Mouse (Mus musculus): ENCODE results near the gene Celf1.
"Not testable (repeated sequence)": the region's sequence is repeated elsewhere in the genome, so short reads cannot be mapped to it uniquely, and the experiment has no call there.

The Celf1 gene

DNA sequence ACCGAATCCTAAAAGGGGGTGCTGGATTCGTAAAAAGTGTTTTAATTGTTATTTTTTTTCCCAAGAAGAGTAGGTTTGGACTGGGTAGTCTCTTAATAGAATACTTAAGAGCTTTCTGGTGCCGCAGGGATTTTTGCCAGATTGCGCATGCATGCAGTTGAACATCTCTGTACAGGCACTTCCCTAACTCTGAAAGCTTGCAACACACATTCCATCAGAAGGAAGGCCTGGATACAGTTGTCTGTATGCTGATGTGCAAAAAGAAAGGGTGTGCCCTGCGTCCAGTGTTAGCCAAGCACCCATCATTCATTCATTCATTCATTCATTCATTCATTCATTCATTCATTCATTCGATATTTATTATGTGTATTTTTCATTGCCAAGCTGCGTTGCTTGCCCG is 432 bp upstream of the Celf1 start:
- no peak for DNase-seq (ENCODE audit: low spot score)

DNA sequence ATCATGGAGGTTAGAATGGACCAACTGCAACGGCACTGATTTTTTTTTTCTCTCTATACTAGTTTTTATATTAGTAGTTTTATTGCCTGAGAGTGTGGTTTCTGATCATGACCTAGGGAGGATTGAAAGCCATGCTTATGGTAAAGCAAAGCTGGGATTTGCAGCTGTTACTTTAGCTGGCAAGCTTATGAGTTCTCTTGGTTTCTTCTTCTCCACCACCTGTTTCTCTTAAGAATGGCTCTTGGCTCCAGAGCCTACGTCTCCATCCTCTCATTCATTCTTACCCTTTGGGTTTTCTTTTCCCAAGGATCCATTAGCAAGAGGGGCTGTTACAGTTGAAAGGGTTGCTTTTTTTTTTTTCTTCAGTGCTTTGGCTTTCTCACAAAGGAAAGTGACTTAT is 1.6 kb downstream of the Celf1 start:
- no peak for DNase-seq (ENCODE audit: low spot score)

DNA sequence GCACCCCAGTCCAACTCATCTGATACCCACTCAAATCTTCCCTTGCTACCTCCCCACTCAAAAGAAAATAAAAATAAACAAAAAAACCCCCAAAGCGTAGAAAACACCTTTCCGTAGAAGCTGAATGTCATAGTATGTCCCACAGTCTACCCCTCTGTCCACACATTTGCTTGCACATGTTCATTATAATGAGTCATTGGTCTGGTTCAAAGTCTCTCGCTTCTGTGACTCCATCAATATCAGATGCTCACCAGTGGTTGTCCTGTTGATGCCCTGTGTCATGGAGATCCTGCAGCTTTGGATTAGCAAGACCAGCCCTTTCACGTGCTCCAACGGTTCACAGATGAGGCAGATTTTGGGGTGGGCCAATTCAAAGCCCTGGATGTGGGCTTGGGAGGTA is 10.0 kb downstream of the Celf1 start:
- no peak for DNase-seq (ENCODE audit: low spot score)

GRCm38 (mm10) chr2:90950582-90951194 is 10.5 kb downstream of the Celf1 start:
- no peak for DNase-seq (ENCODE audit: low spot score)

DNA sequence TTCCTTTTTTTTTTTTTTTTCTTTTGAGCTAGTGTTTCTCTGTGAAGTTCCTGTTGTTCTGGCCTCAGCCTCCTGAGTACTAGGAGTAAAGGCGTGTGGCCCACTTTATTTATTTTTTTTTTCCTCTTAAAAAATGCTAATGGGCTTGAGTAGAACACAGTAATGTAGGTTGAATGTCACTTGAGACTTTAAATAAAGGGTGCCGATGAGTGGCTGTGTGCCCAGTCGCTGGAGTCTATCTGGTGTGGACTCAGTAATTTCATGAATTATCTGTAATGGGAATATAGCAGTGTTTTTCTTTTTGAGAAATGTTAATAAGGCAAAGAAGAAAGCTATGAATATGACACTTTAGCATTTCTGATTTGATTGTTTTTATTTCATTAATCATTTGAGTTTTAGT is 13.3 kb downstream of the Celf1 start:
- DNase-seq (ENCODE audit: low spot score) = no peak

DNA sequence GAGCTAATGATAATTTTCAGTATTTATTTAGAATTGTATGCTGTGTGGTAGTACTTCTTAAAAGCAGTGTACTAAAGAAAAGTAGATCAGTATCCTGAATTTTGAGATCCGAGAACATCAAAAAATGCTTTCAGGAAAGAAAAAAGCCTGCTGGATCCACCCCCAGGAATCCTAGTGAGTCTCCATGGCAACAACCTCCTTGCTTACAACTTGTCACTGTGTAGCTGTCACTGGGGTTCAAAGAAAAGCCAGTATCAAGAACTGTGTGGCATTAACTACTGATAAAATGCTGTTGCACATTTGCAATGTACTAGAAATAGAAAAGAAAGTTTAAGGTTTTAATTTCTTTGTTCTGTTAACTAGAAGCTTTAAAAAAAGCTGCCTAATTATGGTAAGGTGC is 15.9 kb downstream of the Celf1 start:
- no peak for DNase-seq (ENCODE audit: low spot score)

DNA sequence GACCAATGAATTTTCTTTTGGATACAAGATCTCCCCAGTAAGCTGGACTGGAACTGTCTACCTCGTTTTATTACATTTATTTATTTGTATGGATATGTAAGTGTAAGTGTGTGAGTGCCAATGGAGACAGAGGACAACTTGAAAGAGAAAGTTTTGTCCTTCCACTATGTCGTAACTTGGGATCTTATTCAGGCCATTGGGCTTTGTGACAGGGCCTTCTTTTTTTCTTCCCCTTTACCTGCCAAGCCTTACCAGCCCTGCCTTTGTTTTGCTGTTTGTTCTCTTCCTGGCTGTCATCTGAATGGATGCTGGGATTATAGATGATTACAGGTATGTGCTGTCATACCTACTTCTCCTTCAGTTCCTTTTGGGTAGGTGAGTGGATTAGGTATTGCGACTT is 18.7 kb downstream of the Celf1 start:
- no peak for DNase-seq (ENCODE audit: low spot score)

GRCm38 (mm10) chr2:90960012-90960411 is 19.8 kb downstream of the Celf1 start:
- no peak for DNase-seq (ENCODE audit: low spot score)

DNA sequence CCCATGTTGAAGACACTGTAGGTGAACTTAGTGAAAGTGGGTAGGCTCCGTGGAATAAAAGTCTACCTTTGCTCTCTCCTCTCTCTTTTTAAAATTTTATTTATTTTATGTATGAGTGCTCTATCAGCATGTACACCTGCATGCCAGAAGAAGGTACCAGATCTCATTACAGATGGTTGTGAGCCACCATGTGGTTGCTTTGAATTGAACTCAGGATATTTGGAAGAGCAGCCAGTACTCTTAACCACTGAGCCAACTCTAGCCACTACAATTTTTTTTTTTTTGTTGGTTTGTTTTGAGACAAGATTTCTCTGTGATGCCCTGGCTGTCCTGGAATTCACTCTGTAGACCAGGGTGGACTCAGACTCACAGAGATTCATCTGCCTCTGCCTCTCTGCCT is 23.1 kb downstream of the Celf1 start:
- DNase-seq (ENCODE audit: low spot score) = no peak

GRCm38 (mm10) chr2:90964811-90965465 is 24.8 kb downstream of the Celf1 start:
- DNase-seq (ENCODE audit: low spot score) = no peak

GRCm38 (mm10) chr2:90965466-90966080 is 25.4 kb downstream of the Celf1 start:
- DNase-seq (ENCODE audit: low spot score) = no peak

DNA sequence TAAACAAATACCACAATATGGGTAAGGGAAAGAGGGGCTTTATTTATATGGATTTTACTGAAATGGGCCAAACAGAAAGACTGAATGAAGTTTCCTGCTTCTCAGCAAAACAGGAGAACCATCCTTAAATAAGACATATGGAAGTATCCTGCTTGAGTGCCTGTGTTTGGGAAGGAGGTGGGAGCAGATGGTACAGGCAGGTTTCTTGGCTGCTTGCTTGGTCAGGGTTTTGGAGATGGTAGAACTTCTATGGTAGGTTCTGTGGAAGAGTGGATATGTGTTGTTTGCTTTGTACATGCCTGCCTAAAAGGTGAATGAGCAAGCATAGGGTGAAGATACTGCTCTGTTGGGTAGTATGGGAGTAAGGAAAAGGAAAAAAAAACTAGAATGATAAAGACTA is 30.4 kb downstream of the Celf1 start:
- no peak for DNase-seq (ENCODE audit: low spot score)

DNA sequence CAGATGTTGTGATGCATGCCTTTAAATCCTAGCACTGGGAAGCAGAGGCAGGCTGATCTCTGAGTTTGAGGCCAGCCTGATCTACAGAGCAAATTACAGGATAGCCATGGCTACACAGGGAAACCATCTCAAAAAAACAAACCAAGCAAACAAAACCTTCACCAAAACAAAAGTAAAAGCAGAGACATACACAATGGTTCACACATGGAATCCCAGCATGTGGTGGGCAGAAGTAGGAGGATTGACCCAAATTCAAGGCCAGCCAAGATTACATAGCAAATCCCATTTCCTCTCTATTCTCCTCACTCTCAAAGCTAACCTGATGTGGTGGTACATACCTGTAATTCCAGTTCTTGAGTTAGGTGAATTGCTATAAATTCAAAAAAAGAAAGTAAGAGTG is 33.9 kb downstream of the Celf1 start:
- DNase-seq (ENCODE audit: low spot score) = no peak

DNA sequence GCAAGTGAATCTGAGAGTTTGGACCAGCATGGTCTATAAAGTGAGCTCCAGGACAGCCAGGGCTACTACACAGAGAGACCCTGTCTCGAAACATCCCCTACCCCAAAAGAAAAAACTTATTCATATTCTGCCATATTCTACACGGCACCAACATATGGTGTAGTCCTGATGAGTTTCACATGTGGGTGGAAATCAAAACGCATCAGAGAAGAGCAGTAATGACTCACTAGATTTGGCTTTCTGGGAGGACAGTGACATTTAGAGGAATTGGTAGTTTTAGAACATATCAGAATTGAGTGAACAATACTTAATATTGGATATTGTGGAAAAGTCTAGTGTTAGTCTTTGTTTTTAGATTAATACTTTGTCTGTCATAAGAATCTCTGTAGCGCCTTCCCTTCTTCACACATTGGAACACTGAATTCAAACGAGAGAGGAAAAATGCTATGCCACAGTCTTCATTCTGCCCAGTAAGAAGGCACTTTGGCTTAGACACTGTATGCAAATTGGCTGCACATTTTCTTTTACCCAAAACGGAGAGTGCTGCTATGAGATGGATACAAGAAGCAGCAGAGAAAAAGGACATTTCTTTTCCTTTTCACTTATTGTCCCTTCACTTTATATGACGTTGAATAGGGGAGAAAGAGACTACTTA is 35.1 kb downstream of the Celf1 start:
- no peak for DNase-seq (ENCODE audit: low spot score)

- DNase-seq (ENCODE audit: low spot score) = no peak
These were observed 36.4 kb downstream of the Celf1 start for GRCm38 (mm10) chr2:90976590-90976989.

DNA sequence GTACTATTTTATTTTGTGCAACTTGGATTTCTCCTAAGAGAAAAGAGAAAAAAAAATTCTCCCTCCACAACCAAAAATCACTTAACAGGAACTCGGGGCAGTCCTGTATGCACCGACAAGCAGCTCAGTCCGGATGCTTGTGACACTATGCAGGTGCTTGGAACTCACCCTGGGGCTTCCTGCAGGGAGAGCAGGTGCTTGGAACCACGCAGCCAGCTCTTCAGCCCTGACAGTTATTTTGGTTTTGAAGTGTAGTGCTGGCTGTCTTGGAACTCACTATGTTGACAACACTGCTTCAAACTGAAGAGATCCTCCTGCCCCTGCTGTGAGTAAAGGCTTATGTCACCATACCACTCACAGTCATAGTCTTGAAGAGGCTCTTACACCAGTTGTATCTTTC is 37.1 kb downstream of the Celf1 start:
- no peak for DNase-seq (ENCODE audit: low spot score)

DNA sequence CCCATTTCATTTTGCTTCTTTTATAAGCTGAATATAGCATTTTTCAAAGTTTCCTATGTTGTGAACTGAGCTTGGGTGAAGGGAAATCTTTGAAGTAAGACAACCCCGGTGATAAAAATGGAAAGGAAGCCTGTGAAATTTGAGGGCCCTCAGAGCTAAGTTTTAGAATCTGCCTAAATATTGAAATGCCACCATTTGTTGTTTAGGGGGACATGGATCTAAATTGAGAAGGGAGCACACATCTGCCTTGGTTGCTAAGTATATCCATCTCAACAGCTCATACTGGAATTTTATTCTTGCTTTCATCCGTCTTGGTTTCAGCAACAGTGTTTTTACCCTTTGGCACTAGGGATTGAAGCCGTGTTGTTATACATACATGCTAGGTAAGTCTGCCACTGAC is 45.9 kb downstream of the Celf1 start:
- DNase-seq (ENCODE audit: low spot score) = no peak

DNA sequence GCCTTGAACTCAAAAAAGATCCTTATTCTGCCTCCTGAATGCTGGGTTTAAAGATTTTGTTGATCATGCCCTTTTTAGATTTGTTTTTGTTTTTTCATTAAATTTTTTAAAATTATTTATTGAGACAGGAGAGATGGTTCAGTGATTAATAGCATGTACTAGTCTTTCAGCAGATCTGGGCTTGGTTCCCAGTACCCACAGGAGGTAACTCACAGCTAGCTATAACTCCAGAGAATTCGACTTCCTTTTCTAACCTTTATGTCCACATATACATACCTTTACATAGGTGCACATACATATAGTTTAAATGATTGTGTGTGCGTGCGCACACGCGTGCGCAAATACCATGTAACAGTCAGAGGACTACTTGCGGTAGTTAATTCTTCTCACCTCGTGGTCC is 68.4 kb downstream of the Celf1 start:
- DNase-seq (ENCODE audit: low spot score) = no peak

GRCm38 (mm10) chr2:91013881-91014280 is 73.7 kb downstream of the Celf1 start:
- DNase-seq (ENCODE audit: low spot score) = no peak

DNA sequence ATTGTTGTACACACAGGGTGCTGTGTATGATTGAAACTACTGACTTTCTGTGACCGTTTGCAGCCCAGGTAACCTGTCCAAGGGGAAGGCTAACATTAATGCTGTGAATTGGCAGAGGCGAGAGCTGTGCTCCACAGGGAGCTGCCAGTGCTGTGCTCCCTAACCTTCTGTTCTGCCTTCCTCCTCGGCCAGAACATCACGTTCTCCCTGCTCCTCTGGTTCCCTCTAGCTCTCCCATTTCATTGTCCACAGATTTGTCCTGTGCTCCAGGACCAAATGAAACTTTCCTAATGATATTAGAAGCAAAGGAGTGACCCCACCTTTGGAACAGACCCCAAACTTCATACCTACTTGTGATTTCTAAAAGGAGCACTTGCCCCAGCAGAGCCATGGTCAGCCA is 75.2 kb downstream of the Celf1 start:
- DNase-seq (ENCODE audit: low spot score) = no peak

GRCm38 (mm10) chr2:91018061-91018788 is 78.0 kb downstream of the Celf1 start:
- DNase-seq (ENCODE audit: low spot score) = no peak

GRCm38 (mm10) chr2:91019911-91020310 is 79.7 kb downstream of the Celf1 start:
- no peak for DNase-seq (ENCODE audit: low spot score)

- not testable (repeated sequence) for DNase-seq (ENCODE audit: low spot score)
These were observed 82.1 kb downstream of the Celf1 start for GRCm38 (mm10) chr2:91022266-91022665.
